Mouse (Mus musculus) adrenal gland, adult 2 months (tissue): ENCODE data around the gene Nyap1. TPM values are rescaled to one million over a fixed set of nuclear protein-coding genes. Genes with fewer than 3 reads are reported as not detected.
"Not testable (repeated sequence)": the region's sequence is repeated elsewhere in the genome, so short reads cannot be mapped to it uniquely, and the experiment has no call there.

Experiments
- DNase-seq: peaks from one replicate; pipeline ENCODE4 v3.0.0; 2021
- polyA plus RNA-seq: library from polyadenylated mRNA; depleted of rRNA; stranded (reverse); fragments of >200 nt; gene quantifications from 2 replicates; pipeline ENCODE4 v1.2.3, GENCODE M21; 2012
- total RNA-seq, 2 experiments: library from RNA; stranded (reverse); gene quantifications; 2 replicates each; pipeline ENCODE4 v1.2.3; 2021

The Nyap1 gene
- total and polyA plus RNA-seq, 3 experiments: 2.2 to 7.3 (median 6.0) TPM

DNA sequence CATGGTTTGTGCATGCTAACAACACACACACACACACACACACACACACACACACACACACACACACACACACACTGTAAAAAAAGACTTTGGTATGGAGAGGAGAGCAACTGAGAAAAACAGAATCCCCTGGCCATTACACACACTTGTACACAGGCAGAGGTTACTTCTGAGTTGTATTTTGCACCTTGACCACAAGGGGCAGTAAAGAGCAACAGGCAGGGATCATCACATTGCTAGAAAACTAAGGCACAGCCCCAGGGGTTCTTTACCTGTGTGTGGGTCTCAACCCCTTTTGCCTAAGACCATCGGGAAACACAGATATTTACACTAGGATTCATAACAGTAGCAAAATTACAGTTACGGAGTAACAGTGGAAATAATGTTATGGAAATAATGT lies 29.3 kb upstream of the Nyap1 start:
- peak; percentile 35 for DNase-seq

DNA sequence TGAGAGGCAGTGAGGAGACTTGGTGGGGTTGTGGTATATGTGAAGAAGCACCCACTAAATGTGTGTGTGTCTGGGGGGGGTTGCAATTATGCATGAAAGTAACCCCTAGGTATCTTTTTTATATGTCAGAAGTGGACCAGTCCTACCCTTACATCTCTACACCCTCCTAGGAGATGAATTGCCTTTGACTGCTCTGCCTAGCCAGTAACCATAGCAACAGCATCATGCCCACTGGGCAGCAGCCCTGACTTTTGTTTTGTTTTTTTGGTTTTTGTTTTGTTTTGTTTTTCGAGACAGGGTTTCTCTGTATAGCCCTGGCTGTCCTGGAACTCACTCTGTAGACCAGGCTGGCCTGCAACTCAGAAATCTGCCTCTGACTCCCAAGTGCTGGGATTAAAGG lies 27.1 kb upstream of the Nyap1 start:
- DNase-seq: no peak

DNA sequence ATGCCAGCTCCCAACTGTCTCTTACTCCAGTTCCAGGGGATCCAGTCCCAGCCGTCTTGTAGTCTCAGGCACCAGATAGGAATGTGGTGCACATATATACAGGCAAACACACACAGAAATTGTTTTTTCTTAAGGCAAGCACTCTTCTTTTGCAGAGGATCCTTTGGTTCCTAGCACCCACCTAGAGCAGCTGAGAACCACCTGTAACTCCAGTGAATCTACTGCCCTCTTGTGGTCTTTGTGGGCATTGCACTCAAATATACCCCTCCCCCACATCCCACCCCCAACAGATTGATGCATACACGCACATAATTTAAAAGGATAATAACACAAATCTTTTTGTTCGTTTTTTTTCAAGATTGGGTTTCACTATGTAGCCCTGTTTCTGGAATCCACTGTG lies 24.9 kb upstream of the Nyap1 start:
- DNase-seq: no peak

DNA sequence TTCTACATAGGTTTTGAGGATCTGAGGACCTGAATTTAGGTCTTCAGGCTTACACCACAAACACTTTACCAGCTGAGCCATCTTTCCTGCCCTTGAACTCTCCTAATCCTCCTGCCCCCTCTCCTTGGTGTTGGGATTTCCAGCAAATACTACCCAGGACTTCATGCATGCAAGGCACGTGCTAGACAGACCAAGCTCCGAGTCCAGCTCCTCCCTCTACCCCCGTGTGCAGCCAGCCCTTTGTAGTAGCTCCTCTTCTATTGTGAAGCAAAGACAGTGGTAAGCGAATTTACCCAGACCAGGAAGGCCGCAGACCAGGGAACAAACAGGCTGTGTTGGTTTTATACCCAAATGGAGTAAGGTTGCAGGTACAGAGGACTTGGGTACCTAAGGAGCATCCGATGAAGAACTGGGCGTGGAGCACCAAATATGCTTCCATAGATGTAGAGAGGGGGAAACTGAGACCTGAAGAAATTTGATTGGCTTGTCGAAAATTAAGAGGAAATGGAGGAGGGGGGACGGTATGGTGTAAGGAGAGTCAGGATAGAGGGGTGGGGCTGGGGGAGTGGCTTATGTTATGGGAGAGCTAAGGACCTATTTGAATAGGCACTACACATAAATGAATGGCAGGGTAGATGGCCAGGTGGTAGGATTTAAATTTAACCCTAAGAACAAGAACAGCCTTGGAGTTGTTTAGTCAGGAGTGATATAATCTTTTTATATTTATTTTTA lies 23.4 kb upstream of the Nyap1 start:
- DNase-seq: no peak

DNA sequence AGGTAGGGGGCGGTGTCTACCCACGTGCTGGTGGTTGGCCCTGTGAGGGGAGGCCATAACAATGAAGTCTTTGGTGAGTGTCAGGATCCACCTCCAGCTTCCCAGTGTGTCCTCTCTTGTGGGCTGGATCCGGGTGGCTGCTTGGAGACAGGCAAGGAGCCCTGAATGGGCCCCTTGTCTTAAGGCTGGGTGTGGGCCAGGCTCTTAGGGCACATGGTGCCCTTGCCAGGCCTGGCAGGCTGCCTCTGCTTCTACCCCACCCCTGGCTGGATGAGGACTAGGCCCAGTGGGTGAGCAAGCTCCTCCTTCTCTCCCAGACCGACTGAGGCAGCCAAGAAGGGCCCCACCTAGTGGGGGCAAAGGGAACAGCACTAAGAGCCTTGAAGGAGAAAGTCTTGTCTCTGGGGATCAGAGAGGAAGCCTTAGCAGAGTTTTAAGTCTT lies 18.6 kb upstream of the Nyap1 start:
- peak; percentile 91 for DNase-seq

DNA sequence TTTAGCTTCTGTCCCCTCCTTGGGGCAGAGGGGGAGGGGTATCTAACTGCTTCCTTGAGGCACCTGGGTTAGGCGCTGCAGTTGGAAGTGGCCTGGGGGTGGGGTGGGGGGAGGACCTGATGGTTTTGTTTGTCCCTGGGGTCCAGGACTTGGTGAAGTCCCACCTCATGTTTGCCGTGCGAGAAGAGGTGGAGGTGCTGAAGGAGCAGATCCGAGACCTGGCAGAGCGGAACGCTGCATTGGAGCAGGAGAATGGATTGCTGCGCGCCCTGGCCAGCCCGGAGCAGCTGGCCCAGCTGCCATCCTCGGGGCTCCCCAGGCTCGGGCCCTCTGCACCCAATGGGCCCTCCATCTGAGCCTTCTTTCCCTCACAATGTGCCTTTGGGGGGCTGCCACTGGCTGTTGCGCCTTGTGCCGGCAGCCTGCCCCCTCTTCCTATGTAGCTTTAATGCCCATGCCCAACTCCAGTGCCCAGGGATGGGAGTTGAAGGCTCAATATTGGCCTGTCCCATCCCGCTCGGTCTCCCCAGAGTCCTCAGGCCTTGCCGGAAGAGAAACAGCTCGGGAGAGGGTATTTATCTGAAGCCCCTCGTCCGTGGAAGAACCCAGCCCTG lies 17.6 kb upstream of the Nyap1 start:
- DNase-seq: no peak

DNA sequence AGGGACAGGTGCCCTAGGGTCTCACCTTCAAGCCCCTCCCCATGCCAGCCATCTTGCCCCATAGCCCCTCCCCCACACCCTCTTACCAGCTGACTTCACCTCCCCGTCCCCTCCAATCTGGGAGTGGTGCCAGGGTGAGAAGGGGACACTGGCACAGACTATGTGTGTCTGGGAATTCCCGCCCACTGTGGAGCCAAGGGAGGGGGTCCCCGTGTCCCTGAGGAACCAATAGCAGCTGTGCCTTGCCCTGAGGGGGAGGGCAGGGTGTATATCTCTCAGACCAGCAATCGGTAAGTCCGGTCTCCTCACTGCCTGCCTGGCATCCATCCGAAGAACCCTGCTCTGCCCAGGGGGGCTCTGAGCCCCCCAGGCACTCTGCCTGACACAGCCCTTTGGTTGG lies 16.5 kb upstream of the Nyap1 start:
- no peak for DNase-seq

DNA sequence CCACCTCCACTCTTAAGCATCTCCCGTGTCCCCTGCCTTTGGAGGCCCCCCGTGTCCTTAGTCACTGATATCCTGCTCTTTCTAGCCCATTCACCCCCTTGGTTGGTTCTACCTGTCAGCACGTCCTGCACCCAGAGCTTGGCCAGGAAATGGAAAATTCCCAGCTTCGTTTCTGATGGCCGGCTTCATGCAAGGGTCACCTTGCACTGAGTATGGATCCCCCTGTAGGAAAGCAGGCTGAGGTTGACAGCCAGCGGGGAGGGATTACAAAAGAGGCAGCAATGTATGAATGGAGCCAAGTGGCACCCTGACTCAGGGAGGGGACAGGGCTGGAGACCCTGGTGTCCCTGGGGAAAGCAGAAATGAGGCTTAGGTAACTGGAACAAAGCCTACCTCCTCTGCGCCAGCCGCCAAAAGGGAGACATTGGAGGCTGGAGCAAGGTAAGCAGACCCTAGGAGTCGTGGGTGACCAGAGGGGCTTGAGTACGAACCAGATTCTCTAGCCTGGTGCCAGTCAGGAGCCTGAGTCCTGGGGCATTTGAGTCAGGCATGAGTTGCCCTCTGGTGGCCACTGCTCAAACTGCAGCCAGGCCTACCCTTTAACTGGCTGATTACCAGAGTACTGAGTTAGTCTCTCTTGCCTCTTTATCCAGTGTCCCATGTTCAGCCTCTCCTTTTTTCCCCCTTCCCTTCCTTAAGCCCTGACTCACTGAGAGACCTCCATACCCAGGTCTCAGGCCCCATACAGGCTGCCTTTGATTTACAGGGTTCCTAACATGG lies 15.7 kb upstream of the Nyap1 start:
- DNase-seq: peak; percentile 85

DNA sequence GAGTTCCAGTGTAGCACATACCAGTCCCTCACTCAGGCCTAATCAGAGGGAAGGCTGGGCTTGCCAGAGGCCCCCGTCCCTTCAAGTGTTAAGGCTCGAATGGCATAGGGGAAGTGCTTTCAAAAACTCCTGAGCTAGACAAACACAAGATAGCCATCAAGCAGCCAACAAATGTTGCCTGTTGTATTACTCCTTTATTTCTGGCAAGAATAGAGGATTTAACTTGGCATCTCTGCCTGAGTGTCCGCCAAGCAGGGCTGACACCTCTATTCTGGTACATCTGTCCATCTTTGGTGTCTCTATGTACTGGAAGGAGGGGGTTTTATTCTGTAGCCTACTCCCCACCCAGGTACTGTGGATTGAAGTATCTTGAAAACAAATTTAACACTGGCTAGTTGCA lies 14.7 kb upstream of the Nyap1 start:
- DNase-seq: no peak

DNA sequence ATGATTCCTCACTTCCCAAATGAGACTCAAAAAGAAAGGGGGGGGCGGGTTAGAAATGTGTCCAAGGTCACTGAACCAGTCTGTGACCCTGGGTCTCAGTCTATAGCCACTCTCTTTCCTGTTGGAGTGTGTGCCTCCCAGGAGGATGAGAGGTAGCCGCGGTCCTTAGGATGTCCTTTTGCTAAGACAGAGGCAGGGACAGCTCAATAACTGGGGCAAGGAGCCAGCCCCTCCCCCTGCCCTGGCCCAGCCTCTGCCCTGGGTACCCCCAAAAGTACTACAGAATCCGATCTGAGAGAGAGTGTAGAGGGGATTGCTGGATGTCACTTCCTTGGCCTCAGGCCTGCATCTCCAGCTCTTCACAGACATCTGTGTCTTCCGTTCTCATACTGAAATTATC lies 14.0 kb upstream of the Nyap1 start:
- no peak for DNase-seq

DNA sequence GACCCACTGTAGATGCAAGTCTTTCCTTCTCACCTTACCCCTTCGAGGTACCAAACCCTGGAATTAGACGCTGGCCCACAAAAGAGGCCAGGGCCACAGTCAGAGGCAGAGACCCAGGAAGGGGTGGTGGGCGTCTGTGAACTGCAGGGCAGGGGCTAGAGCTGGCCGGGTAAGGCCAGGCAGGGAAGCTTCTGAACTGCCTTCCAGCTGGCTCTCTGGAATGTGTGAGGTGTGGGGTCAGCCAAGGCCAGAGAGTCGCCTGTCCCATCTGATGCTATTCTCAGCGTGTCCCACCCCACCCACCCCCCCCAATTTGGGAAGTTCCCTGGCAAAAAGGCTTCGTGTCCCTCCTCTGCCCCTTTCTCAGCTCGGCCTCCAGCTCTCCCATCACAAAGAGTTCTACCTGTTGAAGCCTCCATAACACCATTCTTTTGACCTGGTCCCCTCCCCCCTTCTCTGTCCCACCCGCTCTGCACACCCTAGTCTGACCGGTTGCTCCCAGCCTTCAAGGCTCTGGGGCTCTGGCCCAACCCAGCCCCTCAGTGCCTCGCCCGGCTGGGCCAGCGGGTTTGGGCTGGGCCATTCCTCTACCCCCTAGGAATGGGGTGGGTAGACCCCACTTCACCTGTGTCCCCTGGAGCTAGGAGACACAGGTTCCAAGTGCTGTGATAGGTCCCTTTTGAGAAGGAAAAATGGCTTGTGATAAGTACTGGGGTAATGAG lies 11.9 kb upstream of the Nyap1 start:
- no peak for DNase-seq

DNA sequence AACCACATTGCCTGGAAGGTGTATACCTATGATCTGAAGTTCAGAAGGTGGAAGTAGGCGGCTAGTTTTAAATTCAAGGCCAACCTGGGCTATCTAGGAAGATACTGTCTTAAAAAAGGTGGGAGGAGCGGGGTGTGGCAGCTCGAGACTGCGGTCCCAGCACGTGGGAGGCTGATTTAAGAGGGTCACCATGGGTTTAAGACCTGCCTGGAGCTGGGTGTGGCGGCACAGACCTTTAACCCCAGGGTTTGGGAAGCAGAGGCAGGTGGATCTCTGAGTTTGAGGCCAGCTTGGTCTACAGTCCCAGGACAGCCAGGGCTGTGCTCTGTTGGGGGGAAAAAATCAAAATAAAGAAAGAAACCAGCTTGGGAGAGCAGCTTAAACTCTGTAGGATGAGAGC lies 10.6 kb upstream of the Nyap1 start:
- no peak for DNase-seq

DNA sequence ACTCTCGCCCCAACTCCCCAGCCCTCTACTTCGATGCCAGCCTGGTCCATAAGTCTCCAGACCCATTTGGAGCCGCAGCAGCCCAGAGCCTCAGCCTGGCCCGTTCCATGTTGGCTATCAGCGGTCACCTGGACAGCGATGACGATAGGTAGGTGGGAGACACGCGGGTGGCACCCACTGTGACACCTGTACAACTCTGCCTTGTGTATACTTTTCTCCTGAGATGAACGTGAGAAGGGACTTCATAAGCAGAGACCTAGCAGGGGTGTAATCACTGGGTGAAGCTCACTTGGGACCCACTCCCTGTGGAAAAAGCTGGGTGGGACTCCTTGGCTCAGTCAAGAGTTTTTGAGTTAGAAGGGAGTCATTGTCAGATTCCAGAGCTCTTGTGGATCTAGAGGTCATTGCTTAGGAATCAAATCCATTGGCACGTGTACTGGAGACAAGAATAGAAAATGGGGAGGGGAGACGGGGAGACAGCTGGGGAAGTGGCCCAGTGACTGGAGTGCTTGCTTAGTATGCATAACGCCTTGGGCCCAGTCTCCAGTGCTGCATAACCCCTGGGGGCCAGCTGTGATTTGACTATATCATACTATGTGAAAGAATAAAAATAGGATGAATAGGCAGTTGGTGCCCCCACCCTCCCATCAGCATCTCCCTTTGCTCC lies 9.9 kb upstream of the Nyap1 start:
- no peak for DNase-seq

DNA sequence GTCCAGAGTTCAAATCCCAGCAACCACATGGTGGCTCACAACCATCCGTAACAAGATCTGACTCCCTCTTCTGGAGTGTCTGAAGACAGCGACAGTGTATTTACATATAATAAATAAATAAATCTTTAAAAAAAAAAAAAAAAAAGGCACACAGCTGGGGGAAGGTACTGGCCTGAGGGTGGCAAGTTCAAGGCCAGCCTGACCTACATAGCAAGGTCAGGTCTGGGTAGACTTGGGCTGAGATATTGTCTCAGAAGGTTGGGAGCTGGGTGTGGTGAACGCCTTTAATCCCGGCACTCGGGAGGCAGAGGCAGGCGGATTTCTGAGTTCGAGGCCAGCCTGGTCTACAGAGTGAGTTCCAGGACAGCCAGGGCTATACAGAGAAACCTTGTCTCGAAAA lies 8.8 kb upstream of the Nyap1 start:
- DNase-seq: not testable (repeated sequence)

DNA sequence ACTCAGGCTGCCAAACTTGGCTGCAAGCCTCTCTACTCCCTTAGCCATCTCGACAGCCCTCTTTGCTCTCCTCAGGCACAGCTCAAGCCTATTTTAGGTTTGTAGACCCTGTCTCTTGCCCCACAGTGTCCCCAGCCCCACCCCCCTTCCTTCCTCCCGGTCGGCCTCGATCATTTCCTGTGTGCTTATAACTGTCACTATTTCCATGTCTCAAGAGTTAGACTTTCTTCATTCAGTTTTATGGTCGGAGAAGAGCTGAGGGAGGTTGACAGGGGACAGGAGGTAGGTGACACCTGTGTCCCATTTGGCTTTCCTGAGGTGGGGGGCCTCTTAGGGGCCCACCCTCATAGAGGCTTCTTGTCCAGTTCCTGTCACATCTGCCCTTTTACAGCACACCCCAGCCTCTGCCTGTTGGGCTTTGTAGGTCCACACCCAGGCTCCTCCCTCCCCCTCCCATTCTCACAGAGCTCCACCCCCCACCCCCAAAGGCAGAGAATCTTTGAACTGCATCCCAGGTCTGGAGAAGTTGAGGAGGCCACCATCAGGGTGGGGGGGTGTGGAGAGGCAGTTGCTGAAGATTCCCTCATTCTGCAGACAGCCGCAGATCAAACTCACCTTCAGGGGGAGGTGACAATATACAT lies 7.9 kb upstream of the Nyap1 start:
- no peak for DNase-seq

DNA sequence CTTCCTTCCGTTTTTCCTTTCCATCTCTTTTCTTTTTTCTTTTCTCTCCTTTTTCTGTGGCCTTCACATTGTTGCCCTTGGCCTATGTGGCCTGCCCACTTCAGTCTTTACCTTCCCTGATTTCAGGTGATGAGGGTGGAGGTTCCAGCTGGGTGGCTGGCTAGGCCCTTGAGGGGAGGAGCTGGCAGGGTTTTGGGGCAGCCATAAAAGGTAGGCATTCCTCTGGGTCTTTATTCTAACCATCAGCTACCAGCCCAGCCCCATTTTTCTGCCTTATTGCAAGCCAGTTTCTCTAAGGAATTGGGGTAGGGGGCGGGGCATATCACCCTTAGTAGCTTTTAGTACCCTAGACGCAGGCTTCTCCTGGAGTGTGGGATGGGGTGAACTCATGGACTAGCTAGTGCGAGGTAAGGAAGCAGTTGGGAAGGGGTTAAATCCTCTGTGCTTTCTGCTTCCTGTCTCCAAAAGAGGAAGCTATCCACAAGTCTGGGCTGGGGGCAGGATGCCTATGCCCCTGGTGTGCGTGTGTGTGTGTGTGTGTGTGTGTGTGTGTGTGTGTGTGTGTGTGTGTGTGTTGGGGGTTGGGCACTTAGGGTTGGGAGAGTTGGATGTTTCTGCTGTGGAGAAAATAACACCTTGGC lies 6.8 kb upstream of the Nyap1 start:
- DNase-seq: no peak

DNA sequence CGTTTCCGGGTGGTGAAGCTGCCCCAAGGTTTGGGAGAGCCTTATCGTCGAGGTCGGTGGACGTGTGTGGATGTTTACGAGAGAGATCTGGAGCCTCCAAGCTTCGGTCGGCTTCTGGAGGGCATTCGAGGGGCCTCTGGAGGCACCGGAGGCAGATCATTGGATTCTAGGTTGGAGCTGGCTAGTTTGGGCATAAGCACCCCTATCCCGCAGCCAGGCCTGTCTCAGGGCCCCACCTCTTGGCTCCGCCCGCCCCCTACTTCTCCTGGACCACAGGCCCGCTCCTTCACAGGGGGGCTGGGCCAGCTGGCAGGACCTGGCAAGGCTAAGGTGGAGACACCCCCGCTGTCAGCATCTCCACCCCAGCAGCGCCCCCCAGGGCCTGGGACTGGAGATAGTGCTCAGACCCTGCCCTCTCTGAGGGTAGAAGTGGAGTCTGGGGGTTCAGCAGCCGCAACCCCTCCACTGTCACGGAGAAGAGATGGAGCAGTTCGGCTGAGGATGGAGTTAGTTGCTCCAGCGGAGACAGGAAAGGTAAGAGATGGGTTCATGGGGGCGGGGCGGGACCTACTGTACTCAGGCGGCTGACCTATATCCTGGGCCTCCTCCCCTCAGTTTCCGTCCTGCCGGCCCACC lies 6.0 kb upstream of the Nyap1 start:
- DNase-seq: peak; percentile 70

DNA sequence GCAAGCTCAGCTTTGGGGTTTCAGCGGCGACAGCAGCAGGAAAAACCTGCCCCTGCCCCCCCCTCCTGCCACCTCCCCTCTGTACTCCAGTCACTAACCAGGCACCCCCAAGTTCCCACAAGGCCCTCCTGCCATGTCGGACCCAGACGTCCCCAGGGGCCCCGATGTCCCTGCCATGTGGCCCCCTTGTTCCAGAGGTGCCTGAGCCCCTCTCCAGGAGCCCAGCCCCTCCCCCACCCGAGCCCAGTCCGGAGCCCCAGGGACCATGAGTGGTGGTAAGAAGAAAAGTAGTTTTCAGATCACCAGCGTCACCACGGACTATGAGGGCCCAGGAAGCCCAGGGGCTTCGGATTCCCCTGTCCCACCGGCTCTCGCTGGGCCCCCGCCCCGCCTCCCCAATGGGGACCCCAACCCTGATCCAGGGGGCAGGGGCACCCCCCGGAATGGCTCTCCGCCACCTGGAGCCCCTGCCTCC lies 5.5 kb upstream of the Nyap1 start:
- DNase-seq: peak; percentile 48

DNA sequence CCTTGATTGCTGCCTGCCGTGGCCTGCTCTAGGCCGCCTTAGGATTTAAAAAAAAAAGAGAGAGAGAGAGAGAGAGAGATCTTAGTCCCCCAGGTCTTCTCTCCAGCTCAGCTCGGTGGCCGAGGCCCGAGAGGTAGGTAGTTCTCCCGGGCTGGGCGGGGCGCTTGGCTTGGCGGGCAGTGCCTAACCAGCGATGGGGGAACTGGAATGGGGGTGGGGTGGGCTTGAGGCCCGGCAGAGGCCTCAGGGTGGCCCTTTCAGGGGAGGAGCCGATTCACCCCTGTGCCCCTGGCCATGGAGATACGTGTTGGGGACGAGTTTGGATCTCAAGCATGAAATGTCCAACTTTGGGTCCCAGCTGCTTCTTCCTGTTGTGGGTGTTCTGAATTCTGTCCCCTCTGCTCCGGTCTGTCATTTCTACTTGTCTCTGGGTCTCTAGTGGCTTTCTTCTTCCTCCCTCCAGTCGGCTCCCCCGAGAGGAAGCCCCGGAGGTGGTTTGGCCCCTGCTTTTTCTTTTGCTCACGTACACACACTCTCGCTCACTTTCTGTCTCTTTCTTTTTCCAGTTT lies 5.0 kb upstream of the Nyap1 start:
- peak; percentile 82 for DNase-seq
